Mouse (Mus musculus) ovary, adult 10 weeks (tissue): ENCODE measurements around the gene Cd69. TPM values are rescaled to one million over a fixed set of nuclear protein-coding genes. Genes with fewer than 3 reads are reported as not detected.

Source experiments
- polyA plus RNA-seq: library from polyadenylated mRNA; stranded (reverse); fragments of 350-450 nt; fragmentation: Illumina TruSeq; extraction: RNeasy Lipid Tissue Mini Kit (QIAGEN cat#74804); gene quantifications from one replicate; pipeline ENCODE4 v1.2.3, GENCODE M21; 2014

Cd69 gene
- polyA plus RNA-seq = 1.3 TPM

DNA sequence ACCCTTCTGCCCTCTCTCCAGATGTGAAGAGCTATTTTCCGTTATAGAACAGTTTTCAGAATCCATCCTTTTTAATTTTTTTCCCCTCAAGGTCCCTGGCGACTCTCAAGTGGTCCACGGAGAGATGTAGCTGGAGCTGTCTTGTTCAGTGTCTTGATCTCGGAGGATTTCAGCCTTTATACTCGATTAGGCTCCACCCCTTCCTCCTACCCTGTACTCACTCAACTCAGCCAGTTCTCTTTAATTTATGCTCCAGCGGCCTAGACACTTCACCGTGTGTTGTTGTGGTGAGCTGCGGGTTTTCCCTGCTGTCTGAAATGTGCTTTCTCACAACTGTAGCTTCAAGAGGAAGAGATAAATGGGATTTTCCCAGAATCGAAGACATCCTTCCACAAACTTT is at the start of gene Cd69:
Gene Cd69, minus strand, starts transcription at position 217 of the 400 bp plus-strand sequence.

Other genes starting within 250 kb of the Cd69 start
- 1.6 TPM for gene Klrb1f, start 229.5 kb downstream of the Cd69 start, polyA plus RNA-seq
- gene Clec2e, start 174.5 kb downstream of the Cd69 start, polyA plus RNA-seq = 0.86 TPM
- 56.6 TPM for gene Clec2d, start 94.8 kb downstream of the Cd69 start, polyA plus RNA-seq
- gene 4922502D21Rik, start 56.4 kb upstream of the Cd69 start, polyA plus RNA-seq = not detected
- gene Clec12a, start 67.3 kb upstream of the Cd69 start, polyA plus RNA-seq = 24.3 TPM
- not detected for gene Clec12b, start 110.4 kb upstream of the Cd69 start, polyA plus RNA-seq
- gene Clec1b, start 121.9 kb upstream of the Cd69 start, polyA plus RNA-seq = 4.0 TPM
- 2.3 TPM for gene Clec9a, start 133.4 kb upstream of the Cd69 start, polyA plus RNA-seq
- 52.7 TPM for gene Clec1a, start 176.6 kb upstream of the Cd69 start, polyA plus RNA-seq
- 0.48 TPM for gene Olr1, start 231.7 kb upstream of the Cd69 start, polyA plus RNA-seq
- not detected for gene Tmem52b, start 237.1 kb upstream of the Cd69 start, polyA plus RNA-seq